Mouse (Mus musculus) CH12.LX (cell line): ENCODE data around the gene Ankdd1b.

Experiments used
- BHLHE40 ChIP-seq: IDR thresholded peaks from 2 replicates; pipeline ENCODE4 v1.6.1; 2011; ENCODE audit warnings: mild to moderate bottlenecking, low read depth, low read length, improper control_type of control experiment
- CHD2 ChIP-seq: IDR thresholded peaks from 2 replicates; pipeline ENCODE4 v1.6.1; 2011; ENCODE audit warnings: low read length, improper control_type of control experiment
- CTCF ChIP-seq, 2 experiments: IDR thresholded peaks in 1 of 2; conservative IDR thresholded peaks in 1 of 2; 2 replicates each; pipeline ENCODE4 v1.5.1; 2011 to 2012; ENCODE audit warnings: low read depth in 2 of 2, low read length in 2 of 2, improper control_type of control experiment in 1 of 2, inconsistent platforms in 1 of 2, mild to moderate bottlenecking in 1 of 2, moderate library complexity in 1 of 2
- EP300 ChIP-seq: IDR thresholded peaks from 2 replicates; pipeline ENCODE4 v1.6.1; 2011; ENCODE audit warnings: low read length, improper control_type of control experiment
- MAX ChIP-seq: IDR thresholded peaks from 2 replicates; pipeline ENCODE4 v1.6.1; 2011; ENCODE audit warnings: low read length, improper control_type of control experiment
- MAZ ChIP-seq: IDR thresholded peaks from 2 replicates; pipeline ENCODE4 v1.6.1; 2012; ENCODE audit warnings: low read depth, mild to moderate bottlenecking, inconsistent platforms, low read length, improper control_type of control experiment, moderate library complexity
- MYC ChIP-seq: IDR thresholded peaks from 2 replicates; pipeline ENCODE4 v1.6.1; 2011; ENCODE audit warnings: low read depth, mild to moderate bottlenecking, improper control_type of control experiment, low read length
- NELFE ChIP-seq: IDR thresholded peaks from 2 replicates; pipeline ENCODE4 v1.6.1; 2011; ENCODE audit warnings: low read depth, low read length, improper control_type of control experiment
- NRF1 ChIP-seq: IDR thresholded peaks from 2 replicates; pipeline ENCODE4 v1.6.1; 2014; ENCODE audit warnings: low read depth, mild to moderate bottlenecking, inconsistent platforms, low read length, improper control_type of control experiment, moderate library complexity
- POLR2A ChIP-seq: IDR thresholded peaks from 2 replicates; pipeline ENCODE4 v1.6.1; 2011; ENCODE audit warnings: low read depth, mild to moderate bottlenecking, improper control_type of control experiment, low read length
- UBTF ChIP-seq: IDR thresholded peaks from 2 replicates; pipeline ENCODE4 v1.6.1; 2012; ENCODE audit warnings: low read depth, mild to moderate bottlenecking, inconsistent platforms, low read length, improper control_type of control experiment, moderate library complexity
- USF1 ChIP-seq: IDR thresholded peaks from 2 replicates; pipeline ENCODE4 v1.6.1; 2014; ENCODE audit warnings: low read depth, mild to moderate bottlenecking, inconsistent platforms, low read length, improper control_type of control experiment

- TF ChIP-seq CTCF (conservative IDR thresholded peaks at IDR 0.05 in 1 of 2, IDR thresholded peaks at IDR 0.05 in 1 of 2; ENCODE audit: low read depth in 2 of 2, low read length in 2 of 2) (no peak), POLR2A (no peak), BHLHE40 (no peak), MAX (no peak), EP300 (no peak), UBTF (no peak), CHD2 (no peak), USF1 (no peak), MAZ (no peak), MYC (no peak), NELFE (no peak), NRF1 (no peak)
Measured at GRCm38 (mm10) chr13:96514154-96514942, 43.4 kb upstream of the Ankdd1b start.
